Mouse (Mus musculus) lung, postnatal 0 days (tissue): Measurements from ENCODE around the gene Igsf3. TPM values are rescaled to one million over a fixed set of nuclear protein-coding genes. Genes with fewer than 3 reads are reported as not detected.

ENCODE experiments used
- ATAC-seq: fragments of 200-750 bp; cut with Nextera tagmentation; 2 replicates; pipeline ENCODE4 v1.8.0; 2017; ENCODE audit warnings: moderate library complexity
- DNase-seq: peaks from one replicate; pipeline ENCODE4 v3.0.0-alpha.2; 2016; ENCODE audit warnings: low spot score
- H3K27ac ChIP-seq: fragments of 300-500 bp; sonication (generic); 2 replicates; pipeline ENCODE4 v1.5.1; 2014; ENCODE audit warnings: antibody characterized with exemption, mild to moderate bottlenecking, low read length, mixed read lengths
- H3K27me3 ChIP-seq: fragments of 300-500 bp; sonication (generic); replicated peaks from 2 replicates; pipeline ENCODE4 v1.6.1; 2014; ENCODE audit warnings: low read length, mixed read lengths; ENCODE audit not compliant: insufficient read depth
- H3K36me3 ChIP-seq: fragments of 300-500 bp; sonication (generic); 2 replicates; pipeline ENCODE4 v1.6.1; 2014; ENCODE audit warnings: low read length, mixed read lengths; ENCODE audit not compliant: insufficient read depth
- H3K4me1 ChIP-seq: fragments of 300-500 bp; sonication (generic); 2 replicates; pipeline ENCODE4 v1.6.1; 2014; ENCODE audit warnings: antibody characterized with exemption, low read depth, low read length, mixed read lengths; ENCODE audit not compliant: insufficient read depth
- H3K4me2 ChIP-seq: fragments of 300-500 bp; sonication (generic); replicated peaks from 2 replicates; pipeline ENCODE4 v1.6.1; 2014; ENCODE audit warnings: low read depth, mild to moderate bottlenecking, low read length, moderate library complexity, mixed read lengths
- H3K4me3 ChIP-seq: fragments of 300-500 bp; sonication (generic); 2 replicates; pipeline ENCODE4 v1.5.1; 2014; ENCODE audit warnings: low read depth, low read length
- H3K9ac ChIP-seq: fragments of 300-500 bp; sonication (generic); replicated peaks from 2 replicates; pipeline ENCODE4 v1.6.1; 2014; ENCODE audit warnings: low read depth, mild to moderate bottlenecking
- H3K9me3 ChIP-seq: fragments of 300-500 bp; sonication (generic); 2 replicates; pipeline ENCODE4 v1.6.1; 2016; ENCODE audit warnings: low read length, mixed read lengths
- CTCF ChIP-seq: IDR thresholded peaks from 2 replicates; pipeline ENCODE4 v1.5.1; 2016; ENCODE audit warnings: antibody characterized with exemption, mild to moderate bottlenecking
- EP300 ChIP-seq: IDR thresholded peaks from 2 replicates; pipeline ENCODE4 v1.6.1; 2016; ENCODE audit warnings: antibody characterized with exemption, mild to moderate bottlenecking, control low read depth
- WGBS: fragments of 180-500 bp; shearing (Covaris S2); extraction: QIAGEN DNeasy Blood & Tissue Kit; methylation state at CpG from one replicate; pipeline ENCODE4 v1.1.7; 2014; 5-methylcytosine and 5-hydroxymethylcytosine counted together
- polyA plus RNA-seq: library from polyadenylated mRNA; unstranded; fragments of >200 nt; fragmentation: Nextera tagmentation; extraction: Ambion mirVana; gene quantifications from 2 replicates; pipeline ENCODE4 v1.2.1, GENCODE M21; 2015

Gene Igsf3
- polyA plus RNA-seq, 1 experiment from 2014 or later: 16.9 TPM

DNA sequence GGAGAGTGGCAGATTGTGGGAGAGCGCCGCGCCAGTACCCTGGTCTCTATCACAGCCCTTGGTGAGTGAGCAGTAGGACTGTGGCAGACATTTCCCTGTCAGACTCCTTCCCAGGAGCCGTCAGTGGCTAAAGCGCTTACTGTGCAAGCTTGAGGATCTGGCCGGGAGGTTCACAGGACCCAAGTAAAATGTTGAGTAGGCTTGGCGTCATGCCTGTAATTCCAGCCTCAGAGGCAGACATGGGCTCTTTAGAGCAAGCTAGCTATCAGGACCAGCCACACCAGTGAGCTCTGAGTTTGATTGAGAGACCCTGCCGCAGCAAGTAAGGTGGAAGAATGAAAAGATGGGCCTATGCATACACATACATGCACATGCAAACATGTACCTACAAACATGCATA lies 58.8 kb downstream of the Igsf3 start:
- TF ChIP-seq CTCF (no peak), EP300 (no peak)

DNA sequence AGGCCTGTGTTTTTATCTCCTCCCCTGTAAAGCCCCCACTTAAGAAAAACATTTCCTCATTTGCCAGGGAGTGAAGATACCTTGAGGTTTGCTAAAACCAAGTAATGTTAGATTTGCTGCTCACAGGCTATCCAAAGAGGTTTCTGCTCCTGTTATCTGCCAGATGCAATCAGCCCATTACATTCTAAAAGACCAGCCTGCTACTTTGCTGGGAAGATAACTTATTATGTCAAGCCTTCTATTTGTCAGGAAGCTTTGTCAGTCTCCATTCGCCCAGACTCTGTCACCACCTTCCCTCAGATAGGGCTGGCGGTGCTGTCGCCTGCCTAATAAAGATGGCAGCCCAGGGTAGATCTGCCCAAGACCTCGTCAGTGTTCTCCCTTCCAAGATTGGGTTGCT lies 59.6 kb downstream of the Igsf3 start:
- TF ChIP-seq EP300: no peak
- TF ChIP-seq CTCF: no peak
- H3K27me3 ChIP-seq: no peaks in the 10 kb centered on the region
- WGBS: 81% methylated on average over 4 of the region's 4 CpGs
- no peaks in the 10 kb centered on the region for H3K36me3 ChIP-seq
- no peak for ATAC-seq
- no peaks in the 10 kb centered on the region for H3K4me1 ChIP-seq
- H3K9me3 ChIP-seq: no peaks in the 10 kb centered on the region
- H3K27ac ChIP-seq: no peak overlapping the region
- no peak overlapping the region for H3K9ac ChIP-seq
- no peak for DNase-seq
- H3K4me2 ChIP-seq: no peak overlapping the region
- no peak overlapping the region for H3K4me3 ChIP-seq

More for the DNA sequence above, 58.8 kb downstream of the Igsf3 start:
- Histone ChIP-seq H3K36me3 (no peaks in the 10 kb centered on the region), H3K4me3 (no peak overlapping the region), H3K4me1 (no peaks in the 10 kb centered on the region), H3K9me3 (no peaks in the 10 kb centered on the region), H3K4me2 (no peak overlapping the region), H3K27me3 (no peaks in the 10 kb centered on the region), H3K9ac (no peak overlapping the region), H3K27ac (no peak overlapping the region)
- DNase-seq (no peak), ATAC-seq (no peak)
- WGBS: 72% methylated on average over 8 of the region's 8 CpGs

DNA sequence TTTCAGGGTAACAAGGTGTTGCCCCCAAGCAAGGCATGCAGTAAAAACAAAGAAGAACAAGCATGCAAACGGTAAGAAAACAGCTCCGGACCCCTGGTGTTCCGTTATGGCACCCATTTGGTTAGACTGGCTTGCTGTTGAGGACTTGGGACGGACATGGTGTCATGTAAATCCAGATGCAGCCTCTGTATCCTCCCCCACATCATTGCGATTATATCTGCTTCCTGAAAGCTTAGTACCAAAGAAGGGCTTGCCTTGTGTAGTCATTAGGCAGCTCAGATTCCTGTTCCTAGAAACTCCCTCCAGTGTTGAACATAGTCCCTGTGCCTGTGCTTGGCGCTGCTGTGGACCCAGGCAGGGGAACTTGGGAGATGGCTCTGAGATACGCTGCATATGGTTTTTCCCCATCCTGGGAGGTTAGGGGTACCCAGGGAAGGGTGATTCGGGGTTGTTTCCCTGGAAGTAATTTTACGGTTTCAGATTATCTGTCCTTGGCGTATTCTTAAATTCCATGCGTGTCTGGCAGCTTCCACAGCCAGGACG lies 60.2 kb downstream of the Igsf3 start:
- no peak overlapping the region for H3K27ac ChIP-seq

DNA sequence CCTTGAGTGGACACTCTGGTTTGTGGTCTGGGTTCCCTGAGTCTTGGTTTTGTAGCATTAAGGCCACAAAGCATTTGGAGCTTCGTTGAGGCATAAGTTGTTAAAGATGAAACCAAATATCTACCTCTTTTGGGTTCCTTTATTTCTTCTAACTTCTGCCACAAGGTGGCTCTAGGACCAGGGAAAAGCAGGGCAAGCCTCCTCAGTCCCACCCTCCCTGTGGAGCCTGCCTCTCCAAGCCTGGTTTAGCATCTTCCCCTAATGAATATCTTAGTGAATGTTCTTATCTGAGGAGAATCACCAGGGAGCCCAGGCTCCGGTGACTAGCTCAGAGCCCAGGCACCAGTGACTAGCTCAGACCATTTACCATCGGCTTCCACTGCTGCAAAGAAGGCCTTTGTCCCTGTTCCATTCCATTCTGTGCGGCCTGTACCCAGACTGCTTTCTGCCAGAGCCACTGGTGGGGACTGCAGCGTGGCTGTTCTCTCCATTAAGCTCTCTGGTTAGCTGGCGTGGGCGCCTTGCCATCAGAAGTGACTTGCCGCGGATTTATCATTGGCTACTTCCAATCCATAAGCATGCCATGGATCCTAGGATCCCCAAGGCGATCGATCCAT lies 66.5 kb downstream of the Igsf3 start:
- 82% methylated on average over 11 of the region's 11 CpGs for WGBS
- H3K9ac ChIP-seq: no peak overlapping the region
- no peaks in the 10 kb centered on the region for H3K9me3 ChIP-seq
- no peak overlapping the region for H3K27ac ChIP-seq
- H3K4me2 ChIP-seq: no peak overlapping the region
- peaks cover 4% of the 10 kb centered on the region; the same call in 1 of the 2 replicates for H3K4me1 ChIP-seq
- TF ChIP-seq CTCF (peak; percentile 47), EP300 (no peak)
- H3K27me3 ChIP-seq: no peaks in the 10 kb centered on the region
- no peak for DNase-seq
- no peaks in the 10 kb centered on the region for H3K36me3 ChIP-seq
- ATAC-seq: no peak
- no peak overlapping the region for H3K4me3 ChIP-seq

More for the DNA sequence above, 60.2 kb downstream of the Igsf3 start:
- Histone ChIP-seq H3K9me3 (no peaks in the 10 kb centered on the region), H3K4me3 (no peak overlapping the region), H3K9ac (no peak overlapping the region), H3K4me2 (no peak overlapping the region), H3K27me3 (no peaks in the 10 kb centered on the region), H3K4me1 (no peaks in the 10 kb centered on the region), H3K36me3 (no peaks in the 10 kb centered on the region)
- TF ChIP-seq CTCF (no peak), EP300 (no peak)
- ATAC-seq (no peak), DNase-seq (no peak)
- WGBS: 82% methylated on average over 12 of the region's 12 CpGs

DNA sequence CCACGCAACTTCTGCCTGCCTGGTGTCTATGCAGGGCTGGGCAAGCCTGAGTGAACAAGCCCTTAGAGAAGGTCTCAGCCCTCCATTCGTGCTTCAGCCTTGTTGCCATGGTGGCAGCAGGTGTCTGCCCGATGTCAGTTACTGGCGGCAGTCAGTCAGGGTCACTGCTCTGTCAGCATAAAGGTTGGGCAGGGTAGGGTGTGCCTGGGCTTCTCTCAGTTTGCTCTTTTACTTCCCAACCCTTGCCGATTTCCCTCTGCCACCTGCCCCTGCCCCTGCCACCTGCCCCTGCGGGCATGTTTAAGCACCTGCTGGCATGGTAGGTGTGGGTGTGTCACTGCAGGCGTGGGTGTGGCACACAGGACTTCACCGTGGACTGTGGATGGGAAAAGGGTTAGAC lies 67.6 kb downstream of the Igsf3 start:
- H3K9ac ChIP-seq: no peak overlapping the region
- peaks cover 4% of the 10 kb centered on the region; the same call in 1 of the 2 replicates for H3K4me1 ChIP-seq
- no peak overlapping the region for H3K4me3 ChIP-seq
- 60% methylated on average over 8 of the region's 8 CpGs for WGBS
- no peaks in the 10 kb centered on the region for H3K27me3 ChIP-seq
- H3K9me3 ChIP-seq: no peaks in the 10 kb centered on the region
- no peak for DNase-seq
- H3K27ac ChIP-seq: no peak overlapping the region
- H3K4me2 ChIP-seq: no peak overlapping the region
- no peaks in the 10 kb centered on the region for H3K36me3 ChIP-seq
- TF ChIP-seq EP300 (no peak), CTCF (no peak)
- ATAC-seq: no peak

DNA sequence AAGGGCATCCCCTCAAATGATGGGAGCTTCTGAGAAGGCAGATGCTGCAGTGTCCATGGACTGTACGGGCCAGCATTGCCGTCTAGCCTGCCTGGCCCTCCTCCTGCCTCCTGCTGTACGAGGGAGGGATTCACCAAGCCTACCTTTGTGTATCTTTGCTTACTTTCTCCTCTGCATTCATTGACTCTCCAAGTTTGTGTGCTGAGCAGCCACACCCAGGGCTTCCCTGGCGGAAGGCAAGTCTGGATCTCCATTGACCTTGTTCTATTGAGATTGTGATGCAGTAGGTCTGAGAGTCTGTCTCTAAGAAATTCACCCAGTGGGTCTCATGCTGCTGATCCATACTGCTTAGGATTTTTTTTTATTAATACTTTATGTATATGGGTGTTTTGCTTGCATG lies 70.4 kb downstream of the Igsf3 start:
- no peak for DNase-seq
- Histone ChIP-seq H3K4me1 (peaks cover 4% of the 10 kb centered on the region; the same call in 1 of the 2 replicates), H3K27me3 (no peaks in the 10 kb centered on the region), H3K27ac (no peak overlapping the region), H3K4me2 (no peak overlapping the region), H3K4me3 (no peak overlapping the region), H3K9me3 (no peaks in the 10 kb centered on the region), H3K36me3 (no peaks in the 10 kb centered on the region), H3K9ac (no peak overlapping the region)
- no peak for ATAC-seq
- WGBS: 68% methylated on average over 4 of the region's 4 CpGs
- TF ChIP-seq CTCF: no peak
